Mouse (Mus musculus) gastrocnemius, adult 18-20 months (tissue): ENCODE results near the gene Olfr135. TPM values are rescaled to one million over a fixed set of nuclear protein-coding genes. Genes with fewer than 3 reads are reported as not detected.

Experiments
- DNase-seq: peaks from one replicate; pipeline ENCODE4 v3.0.0; 2021; ENCODE audit warnings: low spot score
- long read RNA-seq, 2 experiments: library from polyadenylated mRNA; stranded (forward); transcript quantifications; one replicate each; pipeline ENCODE4 v2.0.0; 2021
- total RNA-seq, 2 experiments: library from RNA; stranded (reverse); gene quantifications; 2 replicates each; pipeline ENCODE4 v1.2.3; 2021

Olfr135 gene
- total RNA-seq: not detected
- long read RNA-seq, experiment 1: 0 reads
- long read RNA-seq, experiment 2: 0 reads

GRCm38 (mm10) chr17:38204035-38204434, at the start of gene Olfr135:
TSS of gene Olfr135 (plus strand) at chr17:38204335.
- DNase-seq: no peak

GRCm38 (mm10) chr17:38171088-38171487, 33.0 kb upstream of the Olfr135 start, which contains the start of gene Olfr134:
TSS of gene Olfr134 (plus strand) at chr17:38171388.
- no peak for DNase-seq

Other genes with a start within 250 kb of the Olfr135 start
- gene Olfr129, start 144.3 kb upstream of the Olfr135 start, total RNA-seq: not detected
- gene Olfr130, start 140.4 kb upstream of the Olfr135 start, total RNA-seq: not detected
- gene Olfr131, start 115.6 kb upstream of the Olfr135 start, total RNA-seq: not detected
- not detected for gene Olfr132, start 69.8 kb upstream of the Olfr135 start, total RNA-seq
- gene Olfr133, start 59.1 kb upstream of the Olfr135 start, total RNA-seq: not detected
- gene Olfr134, start 32.9 kb upstream of the Olfr135 start, total RNA-seq: not detected
- not detected for gene Olfr138, start 56.7 kb downstream of the Olfr135 start, total RNA-seq
- not detected for gene Olfr137, start 103.2 kb downstream of the Olfr135 start, total RNA-seq
- gene Olfr136, start 125.5 kb downstream of the Olfr135 start, total RNA-seq: not detected
- gene Esp36, start 215.8 kb downstream of the Olfr135 start, total RNA-seq: not detected